Mouse (Mus musculus) adrenal gland (tissue): Measurements from ENCODE around the gene Gm5797.
"Not testable (repeated sequence)": the region's sequence is repeated elsewhere in the genome, so short reads cannot be mapped to it uniquely, and the experiment has no call there.

Experiments used
- intact Hi-C: fragments of 180-260 bp; cut with DNase I; formaldehyde crosslinking; loops from one replicate; pipeline ENCODE4 v1.15.1; 2025
- long read RNA-seq, 2 experiments: library from polyadenylated mRNA; unstranded; transcript quantifications; one replicate each; pipeline ENCODE4 v2.0.0; 2020; ENCODE audit warnings: borderline replicate concordance in 1 of 2; ENCODE audit not compliant: insufficient replicate concordance in 1 of 2

Gm5797 gene
- long read RNA-seq, experiment 1, result 0 reads
- long read RNA-seq, experiment 2, result 0 reads

GRCm38 (mm10) chr14:7332295-7332694 is at the start of gene Gm5797:
TSS of gene Gm5797 (minus strand) at chr14:7332395.
- intact Hi-C loops, result not testable (repeated sequence)

DNA sequence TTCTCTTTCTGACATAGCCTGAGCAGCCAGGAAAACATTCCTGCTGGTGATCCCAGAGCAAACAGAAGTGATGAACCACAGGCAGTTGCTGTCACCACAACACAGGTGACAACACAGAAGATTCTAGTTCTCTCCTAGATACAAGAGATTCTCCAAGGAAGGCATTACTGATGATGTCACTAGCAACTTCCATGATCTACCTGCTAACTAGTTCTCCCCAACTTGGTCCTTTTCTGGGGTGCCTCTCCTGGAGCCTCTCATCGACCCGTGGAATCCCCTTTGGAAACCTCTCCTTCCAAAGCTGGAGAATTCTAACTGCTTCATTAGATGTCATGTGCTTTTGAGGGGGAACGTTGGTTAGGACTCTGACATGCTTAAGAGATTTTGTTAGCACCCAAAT is 32.8 kb upstream of the Gm5797 start, which contains the start of gene Gm8374:
Gm8374 (minus strand) TSS at position 101 of the 400 bp plus-strand sequence.
- intact Hi-C loops, result not testable (repeated sequence)

DNA sequence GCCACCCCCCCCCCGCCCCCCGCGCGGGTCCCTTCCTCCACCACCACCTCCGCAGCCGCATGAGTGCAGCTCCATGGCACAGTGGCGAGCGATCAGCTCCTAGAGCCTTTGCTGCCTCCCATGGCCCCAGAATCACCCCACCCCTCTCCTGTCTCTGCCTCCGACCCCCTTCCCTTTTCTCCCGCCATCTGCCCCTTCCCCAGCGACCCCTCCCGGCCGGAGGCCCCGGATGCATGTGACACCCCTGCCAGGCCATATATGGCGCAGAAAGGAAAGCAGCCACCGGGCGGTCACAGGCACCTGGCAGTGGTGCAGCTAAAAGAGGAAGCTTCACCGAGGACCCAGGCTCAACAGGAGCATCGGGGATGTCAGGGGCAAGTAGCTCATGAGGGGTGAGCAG is 17.1 kb downstream of the Gm5797 start:
- intact Hi-C loops, result not testable (repeated sequence)

DNA sequence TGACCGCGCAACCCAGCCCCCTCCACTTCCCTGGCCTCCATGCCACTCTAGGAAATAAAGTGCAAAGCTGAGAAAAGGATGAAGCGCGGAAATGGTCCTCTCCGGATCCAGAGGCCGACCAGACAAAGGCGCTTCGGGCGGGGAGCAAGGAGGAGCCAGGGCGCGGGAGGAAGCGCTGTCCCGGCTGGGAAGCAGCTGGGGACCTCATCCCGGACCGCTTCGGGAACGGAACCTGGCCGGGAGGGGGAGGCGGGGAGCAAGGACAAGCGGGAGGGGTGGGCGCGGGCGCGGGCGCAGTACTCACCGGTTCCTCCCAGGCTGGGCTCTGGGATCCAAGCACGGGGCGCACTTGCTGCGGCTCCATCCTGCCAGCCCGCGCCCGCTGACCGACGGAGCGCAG is 17.5 kb downstream of the Gm5797 start, which contains the start of gene Gm3739:
Gm3739 (minus strand) TSS at position 389 of the 400 bp plus-strand sequence.
- intact Hi-C loops, result not testable (repeated sequence)
